Mouse (Mus musculus) neural tube, embryonic 11.5 days (tissue): Measurements from ENCODE around the gene Krtap5-2. TPM values are rescaled to one million over a fixed set of nuclear protein-coding genes. Genes with fewer than 3 reads are reported as not detected.

ENCODE experiments used
- polyA plus RNA-seq: library from polyadenylated mRNA; unstranded; fragments of >200 nt; fragmentation: Nextera tagmentation; extraction: Ambion mirVana; gene quantifications from 2 replicates; pipeline ENCODE4 v1.2.1, GENCODE M21; 2014

The Krtap5-2 gene
- polyA plus RNA-seq, 1 experiment from 2014 or later = not detected

Other genes with a start within 250 kb of the Krtap5-2 start
- gene Brsk2, start 226.3 kb downstream of the Krtap5-2 start, polyA plus RNA-seq = 10.4 and 13.7 TPM in 2 replicates
- 58.0 and 64.0 TPM in 2 replicates for gene Mob2, start 114.9 kb downstream of the Krtap5-2 start, polyA plus RNA-seq
- 24.3 and 27.6 TPM in 2 replicates for gene Dusp8, start 80.2 kb downstream of the Krtap5-2 start, polyA plus RNA-seq
- not detected in 2 replicates for gene Gm45618, start 55.3 kb downstream of the Krtap5-2 start, polyA plus RNA-seq
- gene Gm39115, start 40.0 kb downstream of the Krtap5-2 start, polyA plus RNA-seq = not detected in 2 replicates
- gene Gm45337, start 31.4 kb downstream of the Krtap5-2 start, polyA plus RNA-seq = not detected in 2 replicates
- gene Gm29735, start 18.9 kb downstream of the Krtap5-2 start, polyA plus RNA-seq = not detected in 2 replicates
- not detected in 2 replicates for gene Gm4553, start 10.3 kb downstream of the Krtap5-2 start, polyA plus RNA-seq
- not detected in 2 replicates for gene Gm10153, start 14.4 kb upstream of the Krtap5-2 start, polyA plus RNA-seq
- gene Krtap5-3, start 25.4 kb upstream of the Krtap5-2 start, polyA plus RNA-seq = not detected in 2 replicates
- gene Gm7579, start 35.9 kb upstream of the Krtap5-2 start, polyA plus RNA-seq = not detected in 2 replicates
- not detected in 2 replicates for gene Krtap5-5, start 54.0 kb upstream of the Krtap5-2 start, polyA plus RNA-seq
- gene Gm40460, start 65.1 kb upstream of the Krtap5-2 start, polyA plus RNA-seq = not detected in 2 replicates
- not detected in 2 replicates for gene Gm2431, start 82.3 kb upstream of the Krtap5-2 start, polyA plus RNA-seq
- gene Gm4559, start 98.4 kb upstream of the Krtap5-2 start, polyA plus RNA-seq = not detected in 2 replicates
- not detected in 2 replicates for gene Krtap5-1, start 121.1 kb upstream of the Krtap5-2 start, polyA plus RNA-seq
- gene Krtap5-4, start 127.5 kb upstream of the Krtap5-2 start, polyA plus RNA-seq = not detected in 2 replicates
- not detected in 2 replicates for gene Ifitm10, start 197.7 kb upstream of the Krtap5-2 start, polyA plus RNA-seq
- not detected in 2 replicates for gene Gm49369, start 206.7 kb upstream of the Krtap5-2 start, polyA plus RNA-seq
- gene Ctsd, start 212.0 kb upstream of the Krtap5-2 start, polyA plus RNA-seq = 176 and 189 TPM in 2 replicates